Mouse (Mus musculus): ENCODE measurements around the gene Mrps18a. TPM values are rescaled to one million over a fixed set of nuclear protein-coding genes. Genes with fewer than 3 reads are reported as not detected.

Mrps18a gene
- polyA plus RNA-seq, 1 experiment from 2014 or later, result 135 TPM

GRCm38 (mm10) chr17:46075551-46076259 lies 35.1 kb upstream of the Mrps18a start:
- Histone ChIP-seq H3K4me1 (ENCODE audit: control insufficient read depth, insufficient read depth, low read length) (peaks cover 3% of the 10 kb centered on the region), H3K9ac (ENCODE audit: low read length) (no peak overlapping the region), H3K27ac (ENCODE audit: low read depth, low read length) (no peak overlapping the region), H3K27me3 (replicated peaks; ENCODE audit: control insufficient read depth, insufficient read depth, low read length) (no peaks in the 10 kb centered on the region), H3K36me3 (ENCODE audit: control insufficient read depth, insufficient read depth, low read length) (no peaks in the 10 kb centered on the region), H3K4me2 (ENCODE audit: low read length) (no peak overlapping the region), H3K4me3 (ENCODE audit: low read depth, low read length) (no peak overlapping the region), H3K9me3 (replicated peaks; ENCODE audit: control insufficient read depth, low read length) (no peaks in the 10 kb centered on the region)
- no peak for DNase-seq (ENCODE audit: low spot score)
- ATAC-seq, result no peak
- WGBS, result 67% methylated on average over 5 of the region's 5 CpGs

- H3K9me3 ChIP-seq (replicated peaks; ENCODE audit: control insufficient read depth, low read length), result no peaks in the 10 kb centered on the region
- no peak overlapping the region for H3K4me2 ChIP-seq (ENCODE audit: low read length)
- H3K36me3 ChIP-seq (ENCODE audit: control insufficient read depth, insufficient read depth, low read length), result no peaks in the 10 kb centered on the region
- H3K4me1 ChIP-seq (ENCODE audit: control insufficient read depth, insufficient read depth, low read length), result peaks cover 3% of the 10 kb centered on the region
- H3K4me3 ChIP-seq (ENCODE audit: low read depth, low read length), result no peak overlapping the region
- WGBS, result 69% methylated on average over 1 of the region's 1 CpGs
- H3K27me3 ChIP-seq (replicated peaks; ENCODE audit: control insufficient read depth, insufficient read depth, low read length), result no peaks in the 10 kb centered on the region
- DNase-seq (ENCODE audit: low spot score), result no peak
- ATAC-seq, result no peak
- H3K9ac ChIP-seq (ENCODE audit: low read length), result no peak overlapping the region
- H3K27ac ChIP-seq (ENCODE audit: low read depth, low read length), result no peak overlapping the region
These were observed 34.6 kb upstream of the Mrps18a start for GRCm38 (mm10) chr17:46076260-46076551.

- no peak for ATAC-seq
- Histone ChIP-seq H3K9ac (ENCODE audit: low read length) (no peak overlapping the region), H3K27ac (ENCODE audit: low read depth, low read length) (no peak overlapping the region), H3K36me3 (ENCODE audit: control insufficient read depth, insufficient read depth, low read length) (no peaks in the 10 kb centered on the region), H3K27me3 (replicated peaks; ENCODE audit: control insufficient read depth, insufficient read depth, low read length) (no peaks in the 10 kb centered on the region), H3K4me1 (ENCODE audit: control insufficient read depth, insufficient read depth, low read length) (peaks cover 3% of the 10 kb centered on the region), H3K9me3 (replicated peaks; ENCODE audit: control insufficient read depth, low read length) (no peaks in the 10 kb centered on the region), H3K4me2 (ENCODE audit: low read length) (no peak overlapping the region), H3K4me3 (ENCODE audit: low read depth, low read length) (no peak overlapping the region)
- WGBS, result 92% methylated on average over 12 of the region's 12 CpGs
- no peak for DNase-seq (ENCODE audit: low spot score)
These were observed 32.8 kb upstream of the Mrps18a start for GRCm38 (mm10) chr17:46077921-46078534.

DNA sequence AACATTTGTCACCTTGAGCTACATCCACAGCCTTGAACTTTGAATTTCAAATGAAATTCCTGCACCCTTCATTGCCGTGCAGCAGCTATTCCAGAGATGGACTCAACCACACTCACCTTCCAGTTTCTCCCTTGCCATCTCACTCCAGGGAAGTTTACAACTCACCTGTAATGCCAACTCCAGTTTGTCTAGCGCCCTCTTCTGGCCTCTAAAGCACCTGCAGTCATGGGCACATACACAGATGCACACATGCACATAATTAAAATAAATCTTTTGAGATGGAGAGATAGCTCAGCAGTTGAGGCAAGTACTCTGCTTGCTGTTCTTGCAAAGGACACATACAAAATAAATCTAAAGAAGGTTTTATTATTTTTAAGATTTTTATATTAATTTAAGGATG lies 31.7 kb upstream of the Mrps18a start:
- WGBS, result 72% methylated on average over 2 of the region's 2 CpGs
- no peak overlapping the region for H3K9ac ChIP-seq (ENCODE audit: low read length)
- no peaks in the 10 kb centered on the region for H3K9me3 ChIP-seq (replicated peaks; ENCODE audit: control insufficient read depth, low read length)
- DNase-seq (ENCODE audit: low spot score) (no peak), ATAC-seq (no peak)
- no peaks in the 10 kb centered on the region for H3K36me3 ChIP-seq (ENCODE audit: control insufficient read depth, insufficient read depth, low read length)
- no peak overlapping the region for H3K4me2 ChIP-seq (ENCODE audit: low read length)
- no peak overlapping the region for H3K4me3 ChIP-seq (ENCODE audit: low read depth, low read length)
- peaks cover 13% of the 10 kb centered on the region for H3K4me1 ChIP-seq (ENCODE audit: control insufficient read depth, insufficient read depth, low read length)
- no peak overlapping the region for H3K27ac ChIP-seq (ENCODE audit: low read depth, low read length)
- no peaks in the 10 kb centered on the region for H3K27me3 ChIP-seq (replicated peaks; ENCODE audit: control insufficient read depth, insufficient read depth, low read length)

GRCm38 (mm10) chr17:46080388-46080787 lies 30.4 kb upstream of the Mrps18a start:
- no peak overlapping the region for H3K4me2 ChIP-seq (ENCODE audit: low read length)
- peaks cover 20% of the 10 kb centered on the region for H3K4me1 ChIP-seq (ENCODE audit: control insufficient read depth, insufficient read depth, low read length)
- DNase-seq (ENCODE audit: low spot score) (no peak), ATAC-seq (no peak)
- 24% methylated on average over 7 of the region's 7 CpGs for WGBS
- H3K27ac ChIP-seq (ENCODE audit: low read depth, low read length), result no peak overlapping the region
- H3K27me3 ChIP-seq (replicated peaks; ENCODE audit: control insufficient read depth, insufficient read depth, low read length), result no peaks in the 10 kb centered on the region
- H3K4me3 ChIP-seq (ENCODE audit: low read depth, low read length), result no peak overlapping the region
- no peak overlapping the region for H3K9ac ChIP-seq (ENCODE audit: low read length)
- H3K9me3 ChIP-seq (replicated peaks; ENCODE audit: control insufficient read depth, low read length), result no peaks in the 10 kb centered on the region
- no peaks in the 10 kb centered on the region for H3K36me3 ChIP-seq (ENCODE audit: control insufficient read depth, insufficient read depth, low read length)

GRCm38 (mm10) chr17:46081042-46081441 lies 29.7 kb upstream of the Mrps18a start:
- H3K4me1 ChIP-seq (ENCODE audit: control insufficient read depth, insufficient read depth, low read length), result peaks cover 20% of the 10 kb centered on the region
- H3K4me2 ChIP-seq (ENCODE audit: low read length), result no peak overlapping the region
- DNase-seq (ENCODE audit: low spot score), result no peak
- no peaks in the 10 kb centered on the region for H3K36me3 ChIP-seq (ENCODE audit: control insufficient read depth, insufficient read depth, low read length)
- H3K4me3 ChIP-seq (ENCODE audit: low read depth, low read length), result no peak overlapping the region
- 33% methylated on average over 5 of the region's 5 CpGs for WGBS
- H3K27me3 ChIP-seq (replicated peaks; ENCODE audit: control insufficient read depth, insufficient read depth, low read length), result no peaks in the 10 kb centered on the region
- H3K27ac ChIP-seq (ENCODE audit: low read depth, low read length), result no peak overlapping the region
- ATAC-seq, result no peak
- H3K9ac ChIP-seq (ENCODE audit: low read length), result no peak overlapping the region
- H3K9me3 ChIP-seq (replicated peaks; ENCODE audit: control insufficient read depth, low read length), result no peaks in the 10 kb centered on the region

GRCm38 (mm10) chr17:46081657-46082056 lies 29.1 kb upstream of the Mrps18a start:
- 58% methylated on average over 7 of the region's 7 CpGs for WGBS
- no peak for DNase-seq (ENCODE audit: low spot score)

DNA sequence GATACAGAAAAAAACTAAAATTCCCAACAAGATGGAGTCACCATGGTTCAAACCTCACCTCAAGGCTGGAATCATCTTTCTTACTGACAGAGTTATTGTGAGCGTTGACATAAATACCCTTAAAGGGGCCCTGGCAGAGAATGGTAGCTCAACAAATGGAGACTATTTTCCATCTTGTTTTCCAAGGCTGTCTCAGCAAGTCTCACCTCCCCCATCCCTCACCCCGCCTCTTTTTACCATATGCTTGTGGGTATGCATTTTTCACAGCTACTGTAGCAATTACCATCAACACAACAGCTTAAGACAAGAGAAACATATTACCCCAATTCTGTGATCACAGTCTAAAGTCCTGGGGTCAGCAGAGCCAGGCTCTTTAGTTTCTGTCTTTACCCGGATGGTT lies 27.4 kb upstream of the Mrps18a start:
- no peak overlapping the region for H3K4me3 ChIP-seq (ENCODE audit: low read depth, low read length)
- no peaks in the 10 kb centered on the region for H3K36me3 ChIP-seq (ENCODE audit: control insufficient read depth, insufficient read depth, low read length)
- ATAC-seq (peak; percentile 43; the same call in 1 of the 2 replicates), DNase-seq (ENCODE audit: low spot score) (peak; percentile 62)
- H3K9me3 ChIP-seq (replicated peaks; ENCODE audit: control insufficient read depth, low read length), result no peaks in the 10 kb centered on the region
- 0 out of 2 replicates have a peak overlapping the region, but pooled peaks have one; percentile 74 for H3K27ac ChIP-seq (ENCODE audit: low read depth, low read length)
- peak overlapping the region; percentile 41 for H3K4me2 ChIP-seq (ENCODE audit: low read length)
- 71% methylated on average over 3 of the region's 3 CpGs for WGBS
- H3K4me1 ChIP-seq (ENCODE audit: control insufficient read depth, insufficient read depth, low read length), result peaks cover 20% of the 10 kb centered on the region
- no peak overlapping the region for H3K9ac ChIP-seq (ENCODE audit: low read length)
- no peaks in the 10 kb centered on the region for H3K27me3 ChIP-seq (replicated peaks; ENCODE audit: control insufficient read depth, insufficient read depth, low read length)

More at GRCm38 (mm10) chr17:46081657-46082056, 29.1 kb upstream of the Mrps18a start:
- no peaks in the 10 kb centered on the region for H3K9me3 ChIP-seq (replicated peaks; ENCODE audit: control insufficient read depth, low read length)
- peaks cover 20% of the 10 kb centered on the region for H3K4me1 ChIP-seq (ENCODE audit: control insufficient read depth, insufficient read depth, low read length)
- no peak overlapping the region for H3K4me3 ChIP-seq (ENCODE audit: low read depth, low read length)
- no peak overlapping the region for H3K4me2 ChIP-seq (ENCODE audit: low read length)
- no peaks in the 10 kb centered on the region for H3K36me3 ChIP-seq (ENCODE audit: control insufficient read depth, insufficient read depth, low read length)
- no peak overlapping the region for H3K27ac ChIP-seq (ENCODE audit: low read depth, low read length)
- H3K9ac ChIP-seq (ENCODE audit: low read length), result no peak overlapping the region
- ATAC-seq, result no peak
- H3K27me3 ChIP-seq (replicated peaks; ENCODE audit: control insufficient read depth, insufficient read depth, low read length), result no peaks in the 10 kb centered on the region

GRCm38 (mm10) chr17:46084091-46084501 lies 26.7 kb upstream of the Mrps18a start:
- Histone ChIP-seq H3K9ac (ENCODE audit: low read length) (no peak overlapping the region), H3K4me3 (ENCODE audit: low read depth, low read length) (0 out of 2 replicates have a peak overlapping the region, but pooled peaks have one; percentile 6)
- 5% methylated on average over 10 of the region's 10 CpGs for WGBS

More at GRCm38 (mm10) chr17:46084091-46084501, 26.7 kb upstream of the Mrps18a start:
- Histone ChIP-seq H3K27me3 (replicated peaks; ENCODE audit: control insufficient read depth, insufficient read depth, low read length) (no peaks in the 10 kb centered on the region), H3K4me1 (ENCODE audit: control insufficient read depth, insufficient read depth, low read length) (peaks cover 20% of the 10 kb centered on the region), H3K9me3 (replicated peaks; ENCODE audit: control insufficient read depth, low read length) (no peaks in the 10 kb centered on the region), H3K27ac (ENCODE audit: low read depth, low read length) (peak overlapping the region; percentile 74; the same call in 1 of the 2 replicates), H3K36me3 (ENCODE audit: control insufficient read depth, insufficient read depth, low read length) (no peaks in the 10 kb centered on the region), H3K4me2 (ENCODE audit: low read length) (peak overlapping the region; percentile 41)
- ATAC-seq, result peak; percentile 92
- peak; percentile 96 for DNase-seq (ENCODE audit: low spot score)
